Mouse (Mus musculus): ENCODE results near the gene Pde2a. TPM values are rescaled to one million over a fixed set of nuclear protein-coding genes. Genes with fewer than 3 reads are reported as not detected.

The Pde2a gene
- total and polyA plus RNA-seq, 3 experiments = 0.11 to 0.62 TPM; not detected in 1

DNA sequence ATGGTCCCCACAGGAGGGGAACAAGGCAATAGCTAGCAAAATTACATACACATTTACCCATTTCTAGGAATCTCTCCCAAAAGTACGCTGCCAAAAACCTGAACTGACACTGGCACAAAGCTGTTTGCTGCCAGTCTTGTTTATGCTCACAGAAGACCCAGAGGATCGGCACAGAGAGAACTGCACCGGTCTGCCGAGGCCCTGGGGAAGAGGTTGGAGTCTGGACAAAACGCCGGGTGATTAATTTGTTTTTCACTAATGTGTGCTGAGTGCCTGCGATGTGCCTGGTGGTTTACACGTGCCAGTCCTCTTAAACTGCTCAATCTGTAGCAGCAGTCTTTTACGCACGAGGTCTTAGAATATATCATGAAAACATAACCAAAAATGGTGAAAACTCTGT lies 113.6 kb downstream of the Pde2a start:
- H3K36me3 ChIP-seq (ENCODE audit: control insufficient read depth in 1 of 2, insufficient read depth in 2 of 2, low read length in 2 of 2) = no peaks in the 10 kb centered on the region
- H3K27ac ChIP-seq (ENCODE audit: control insufficient read depth, low read depth, low read length) = no peak overlapping the region
- TF ChIP-seq GATA1 (IDR thresholded peaks at IDR 0.05; ENCODE audit: low read depth, low read length) = no peak
- no peak for TF ChIP-seq CTCF (IDR thresholded peaks at IDR 0.05 in 2 of 3, conservative IDR thresholded peaks at IDR 0.05 in 1 of 3; ENCODE audit: control insufficient read depth in 1 of 3, insufficient read depth in 1 of 3, low read depth in 2 of 3, low read length in 3 of 3, poor library complexity in 1 of 3, severe bottlenecking in 1 of 3)
- TF ChIP-seq BHLHE40 (IDR thresholded peaks at IDR 0.05; ENCODE audit: borderline replicate concordance, low read depth, low read length) = no peak
- no peak for TF ChIP-seq CHD1 (IDR thresholded peaks at IDR 0.05; ENCODE audit: low read depth, low read length)
- no peak for TF ChIP-seq NELFE (IDR thresholded peaks at IDR 0.05; ENCODE audit: low read depth, low read length)
- no peak for TF ChIP-seq HCFC1 (IDR thresholded peaks at IDR 0.05; ENCODE audit: low read depth, low read length)
- TF ChIP-seq TAL1 (IDR thresholded peaks at IDR 0.05; ENCODE audit: low read length) = no peak
- TF ChIP-seq POLR2AphosphoS5 (IDR thresholded peaks at IDR 0.05; ENCODE audit: borderline replicate concordance, low read depth, low read length) = no peak
- no peak for TF ChIP-seq USF2 (IDR thresholded peaks at IDR 0.05; ENCODE audit: borderline replicate concordance in 1 of 2, insufficient read depth in 1 of 2, low read depth in 1 of 2, low read length in 2 of 2)
- no peak for TF ChIP-seq ZNF384 (IDR thresholded peaks at IDR 0.05; ENCODE audit: low read depth, low read length)
- TF ChIP-seq MYB (IDR thresholded peaks at IDR 0.05; ENCODE audit: low read depth, low read length) = no peak
- no peak for TF ChIP-seq RAD21 (IDR thresholded peaks at IDR 0.05; ENCODE audit: low read depth, low read length)
- TF ChIP-seq RCOR1 (IDR thresholded peaks at IDR 0.05; ENCODE audit: low read depth, low read length) = no peak
- no peak for TF ChIP-seq ETS1 (IDR thresholded peaks at IDR 0.05; ENCODE audit: low read depth, low read length)
- TF ChIP-seq MXI1 (IDR thresholded peaks at IDR 0.05; ENCODE audit: low read depth, low read length) = no peak
- TF ChIP-seq GABPA (IDR thresholded peaks at IDR 0.05; ENCODE audit: low read depth, low read length) = no peak
- no peak for DNase-seq (ENCODE audit: low read depth, low spot score)
- H3K9ac ChIP-seq (ENCODE audit: control insufficient read depth, low read depth, low read length, poor library complexity, severe bottlenecking) = no peak overlapping the region
- no peaks in the 10 kb centered on the region for H3K9me3 ChIP-seq (replicated peaks; ENCODE audit: insufficient read depth, low read length)
- H3K4me3 ChIP-seq (ENCODE audit: control insufficient read depth in 1 of 2, insufficient read depth in 1 of 2, low read depth in 2 of 2, low read length in 2 of 2) = no peak overlapping the region
- H3K27me3 ChIP-seq (ENCODE audit: control insufficient read depth in 1 of 2, insufficient read depth in 2 of 2, low read length in 2 of 2) = peaks cover 0 to 6% of the 10 kb centered on the region in 2 experiments; a peak in 3 of 4 replicates
- H3K79me2 ChIP-seq (ENCODE audit: control insufficient read depth, insufficient read depth, low read length, poor library complexity) = no peaks in the 10 kb centered on the region
- H3K4me1 ChIP-seq (ENCODE audit: control insufficient read depth in 1 of 2, insufficient read depth in 2 of 2, low read length in 2 of 2) = peaks cover 0 to 4% of the 10 kb centered on the region in 2 experiments; a peak in 1 of 4 replicates

- no peaks in the 10 kb centered on the region for H3K79me2 ChIP-seq (ENCODE audit: control insufficient read depth, insufficient read depth, low read length, poor library complexity)
- H3K27ac ChIP-seq (ENCODE audit: control insufficient read depth, low read depth, low read length) = no peak overlapping the region
- H3K9me3 ChIP-seq (replicated peaks; ENCODE audit: insufficient read depth, low read length) = no peaks in the 10 kb centered on the region
- no peak for DNase-seq (ENCODE audit: low read depth, low spot score)
- no peaks in the 10 kb centered on the region for H3K36me3 ChIP-seq (ENCODE audit: control insufficient read depth in 1 of 2, insufficient read depth in 2 of 2, low read length in 2 of 2)
- peaks cover 0 to 4% of the 10 kb centered on the region in 2 experiments; a peak in 1 of 4 replicates for H3K4me1 ChIP-seq (ENCODE audit: control insufficient read depth in 1 of 2, insufficient read depth in 2 of 2, low read length in 2 of 2)
- H3K4me3 ChIP-seq (ENCODE audit: control insufficient read depth in 1 of 2, insufficient read depth in 1 of 2, low read depth in 2 of 2, low read length in 2 of 2) = no peak overlapping the region
- H3K27me3 ChIP-seq (ENCODE audit: control insufficient read depth in 1 of 2, insufficient read depth in 2 of 2, low read length in 2 of 2) = peaks cover 0 to 6% of the 10 kb centered on the region in 2 experiments; a peak in 3 of 4 replicates
- TF ChIP-seq NELFE (IDR thresholded peaks at IDR 0.05; ENCODE audit: low read depth, low read length) (no peak), BHLHE40 (IDR thresholded peaks at IDR 0.05; ENCODE audit: borderline replicate concordance, low read depth, low read length) (no peak), MXI1 (IDR thresholded peaks at IDR 0.05; ENCODE audit: low read depth, low read length) (no peak), CHD1 (IDR thresholded peaks at IDR 0.05; ENCODE audit: low read depth, low read length) (no peak), MEF2A (IDR thresholded peaks at IDR 0.05; ENCODE audit: extremely low read depth, insufficient replicate concordance, low read depth, low read length, poor library complexity, severe bottlenecking) (no peak), USF2 (IDR thresholded peaks at IDR 0.05; ENCODE audit: borderline replicate concordance in 1 of 2, insufficient read depth in 1 of 2, low read depth in 1 of 2, low read length in 2 of 2) (no peak), MAFK (IDR thresholded peaks at IDR 0.05; ENCODE audit: borderline replicate concordance, low read depth, low read length) (no peak), USF1 (IDR thresholded peaks at IDR 0.05; ENCODE audit: low read depth, low read length) (no peak), MAX (IDR thresholded peaks at IDR 0.05; ENCODE audit: low read length) (no peak), E2F4 (IDR thresholded peaks at IDR 0.05; ENCODE audit: borderline replicate concordance, low read depth, low read length) (no peak), POLR2AphosphoS2 (IDR thresholded peaks at IDR 0.05; ENCODE audit: low read length) (no peak), ELF1 (IDR thresholded peaks at IDR 0.05; ENCODE audit: low read depth, low read length) (no peak), SIN3A (IDR thresholded peaks at IDR 0.05; ENCODE audit: low read length) (no peak), NRF1 (IDR thresholded peaks at IDR 0.05; ENCODE audit: insufficient read depth, low read depth, low read length, poor library complexity, severe bottlenecking) (no peak), GABPA (IDR thresholded peaks at IDR 0.05; ENCODE audit: low read depth, low read length) (no peak), MYB (IDR thresholded peaks at IDR 0.05; ENCODE audit: low read depth, low read length) (no peak)
- no peak overlapping the region for H3K9ac ChIP-seq (ENCODE audit: control insufficient read depth, low read depth, low read length, poor library complexity, severe bottlenecking)
Measured at GRCm38 (mm10) chr7:101535517-101535916, 114.0 kb downstream of the Pde2a start.

Measured in MEL (cell line).